Mouse (Mus musculus) stomach, embryonic 14.5 days (tissue): ENCODE measurements around the gene Cks1brt. TPM values are rescaled to one million over a fixed set of nuclear protein-coding genes. Genes with fewer than 3 reads are reported as not detected.
"Not testable (repeated sequence)": the region's sequence is repeated elsewhere in the genome, so short reads cannot be mapped to it uniquely, and the experiment has no call there.

Experiments
- ATAC-seq: fragments of 200-750 bp; cut with Nextera tagmentation; 2 replicates; pipeline ENCODE4 v1.8.0; 2017; ENCODE audit warnings: low read depth, moderate TSS enrichment; ENCODE audit not compliant: insufficient number of reproducible peaks, insufficient read depth, low FRiP score
- H3K27ac ChIP-seq: fragments of 300-500 bp; sonication (generic); 2 replicates; pipeline ENCODE4 v1.5.1; 2014; ENCODE audit warnings: mild to moderate bottlenecking, low read length, moderate library complexity, mixed read lengths
- H3K27me3 ChIP-seq: fragments of 300-500 bp; sonication (generic); 2 replicates; pipeline ENCODE4 v1.6.1; 2014; ENCODE audit warnings: low read length, control low read depth, mixed read lengths; ENCODE audit not compliant: control insufficient read depth, insufficient read depth
- H3K36me3 ChIP-seq: fragments of 300-500 bp; sonication (generic); 2 replicates; pipeline ENCODE4 v1.6.1; 2014; ENCODE audit warnings: mild to moderate bottlenecking, control low read depth, low read length, moderate library complexity, mixed read lengths; ENCODE audit not compliant: control insufficient read depth, insufficient read depth
- H3K4me1 ChIP-seq: fragments of 300-500 bp; sonication (generic); 2 replicates; pipeline ENCODE4 v1.6.1; 2014; ENCODE audit warnings: low read length, control low read depth, mixed read lengths; ENCODE audit not compliant: control insufficient read depth, insufficient read depth
- H3K4me2 ChIP-seq: fragments of 300-500 bp; sonication (generic); replicated peaks from 2 replicates; pipeline ENCODE4 v1.6.1; 2014; ENCODE audit warnings: low read depth, low read length, control low read depth
- H3K4me3 ChIP-seq: fragments of 300-500 bp; sonication (generic); 2 replicates; pipeline ENCODE4 v1.5.1; 2014; ENCODE audit warnings: low read depth, low read length, control low read depth
- H3K9ac ChIP-seq: fragments of 300-500 bp; sonication (generic); replicated peaks from 2 replicates; pipeline ENCODE4 v1.6.1; 2014; ENCODE audit warnings: low read depth, mild to moderate bottlenecking, control low read depth, low read length, moderate library complexity, mixed read lengths
- H3K9me3 ChIP-seq: fragments of 300-500 bp; sonication (generic); 2 replicates; pipeline ENCODE4 v1.6.1; 2016; ENCODE audit warnings: low read depth, low read length, control low read depth; ENCODE audit not compliant: control insufficient read depth
- WGBS: fragments of 180-500 bp; shearing (Covaris S2); extraction: QIAGEN DNeasy Blood & Tissue Kit; methylation state at CpG from one replicate; pipeline ENCODE4 v1.1.7; 2014; 5-methylcytosine and 5-hydroxymethylcytosine counted together
- polyA plus RNA-seq: library from polyadenylated mRNA; unstranded; fragments of >200 nt; fragmentation: Nextera tagmentation; extraction: Ambion mirVana; gene quantifications from 2 replicates; pipeline ENCODE4 v1.2.1, GENCODE M21; 2014

Cks1brt gene
- polyA plus RNA-seq, result not detected in 2 replicates

GRCm38 (mm10) chr8:85151624-85152023, at the start of gene Cks1brt:
Gene Cks1brt (plus strand): TSS chr8:85151924.
- H3K4me1 ChIP-seq, result no peaks in the 10 kb centered on the region
- H3K27ac ChIP-seq, result no peak within 1 kb of the TSS
- H3K4me2 ChIP-seq, result no peak within 1 kb of the TSS
- no peak within 1 kb of the TSS for H3K9ac ChIP-seq
- peaks cover 19% of the 10 kb centered on the region; the same call in 1 of the 2 replicates for H3K9me3 ChIP-seq
- H3K27me3 ChIP-seq, result no peaks in the 10 kb centered on the region
- WGBS, result 87% methylated on average over 3 of the region's 3 CpGs
- H3K4me3 ChIP-seq, result no peak within 1 kb of the TSS
- H3K36me3 ChIP-seq, result no peaks in the 10 kb centered on the region
- ATAC-seq, result no peak

- H3K4me3 ChIP-seq, result no peak overlapping the region
- H3K27ac ChIP-seq, result no peak overlapping the region
- H3K4me2 ChIP-seq, result no peak overlapping the region
- no peaks in the 10 kb centered on the region for H3K9me3 ChIP-seq
- H3K9ac ChIP-seq, result no peak overlapping the region
- 91% methylated on average over 10 of the region's 10 CpGs for WGBS
- no peak for ATAC-seq
- no peaks in the 10 kb centered on the region for H3K4me1 ChIP-seq
- H3K36me3 ChIP-seq, result peaks cover 17% of the 10 kb centered on the region
- H3K27me3 ChIP-seq, result no peaks in the 10 kb centered on the region
Observed at GRCm38 (mm10) chr8:85113241-85113640, 38.5 kb upstream of the Cks1brt start.

- Histone ChIP-seq H3K4me2 (no peak overlapping the region), H3K9ac (no peak overlapping the region), H3K27me3 (no peaks in the 10 kb centered on the region), H3K27ac (no peak overlapping the region), H3K4me1 (no peaks in the 10 kb centered on the region), H3K36me3 (peaks cover 8% of the 10 kb centered on the region; the same call in 1 of the 2 replicates), H3K9me3 (no peaks in the 10 kb centered on the region), H3K4me3 (no peak overlapping the region)
- ATAC-seq, result no peak
- 76% methylated on average over 4 of the region's 4 CpGs for WGBS
Observed at GRCm38 (mm10) chr8:85115501-85115900, 36.2 kb upstream of the Cks1brt start.

DNA sequence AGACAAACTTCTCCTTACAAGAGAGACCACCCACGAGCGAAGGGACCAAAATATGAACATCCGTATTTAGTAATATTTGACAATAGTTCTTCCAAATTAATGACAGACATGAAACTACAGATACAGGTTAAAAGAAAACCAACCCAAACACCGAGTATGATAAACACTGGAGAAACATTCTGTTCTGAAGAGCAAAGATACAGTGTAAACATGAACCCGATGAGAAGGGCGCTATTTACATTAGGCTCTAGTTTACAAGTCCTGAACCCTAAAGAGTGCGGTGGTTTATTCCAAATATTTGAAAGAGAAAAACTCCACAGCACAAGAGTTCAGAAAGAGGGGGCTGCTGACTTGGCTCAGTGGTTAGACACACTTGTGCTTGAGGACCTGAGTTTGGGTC, 34.7 kb upstream of the Cks1brt start:
- Histone ChIP-seq H3K4me2 (no peak overlapping the region), H3K27ac (no peak overlapping the region), H3K9me3 (no peaks in the 10 kb centered on the region), H3K36me3 (no peaks in the 10 kb centered on the region), H3K9ac (no peak overlapping the region), H3K4me3 (no peak overlapping the region), H3K27me3 (no peaks in the 10 kb centered on the region), H3K4me1 (no peaks in the 10 kb centered on the region)
- no peak for ATAC-seq
- 61% methylated on average over 7 of the region's 7 CpGs for WGBS

DNA sequence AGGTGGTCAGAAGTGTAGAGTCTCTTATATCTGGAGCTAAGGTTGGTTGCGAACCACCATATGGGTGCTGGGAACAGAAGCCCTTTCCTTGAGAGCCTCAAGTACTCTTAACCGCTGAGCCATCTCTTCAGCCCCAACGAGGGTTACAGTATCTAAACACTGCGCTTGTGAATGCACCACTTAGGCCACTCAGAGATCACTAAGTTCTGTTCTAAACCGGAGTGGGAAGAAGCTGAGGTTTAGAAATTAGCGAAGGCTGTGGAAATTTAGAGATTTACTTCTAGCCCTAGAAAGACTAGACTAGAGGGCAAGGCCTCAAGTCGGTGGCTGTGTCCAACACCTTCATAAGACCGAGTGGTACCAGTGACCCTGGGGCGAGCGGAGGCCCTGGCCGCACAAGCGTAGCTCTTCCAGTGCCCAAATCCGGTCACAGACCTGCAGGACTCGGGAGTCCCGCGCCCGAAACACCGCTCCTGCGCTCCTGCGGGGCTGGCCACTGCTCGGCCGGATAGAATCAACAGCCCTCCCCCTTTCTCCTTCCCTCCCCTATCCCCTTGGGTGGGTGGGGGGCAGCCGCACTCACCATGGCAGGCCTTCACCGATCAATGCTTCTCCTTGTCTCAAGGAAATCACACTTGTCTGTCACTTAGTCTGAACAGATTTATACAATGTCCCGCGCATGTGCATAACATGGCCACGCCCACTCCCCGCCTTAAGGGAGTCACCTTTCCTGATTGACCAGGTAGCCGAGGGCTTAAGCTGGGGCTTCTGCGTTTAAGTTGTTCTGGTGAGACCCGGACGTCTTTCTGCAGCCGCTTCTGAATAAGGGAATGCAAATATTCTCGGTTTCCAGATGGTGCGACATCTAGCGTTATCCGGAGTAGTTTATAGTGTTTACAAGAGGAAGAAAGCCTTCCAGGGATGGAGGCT, 32.4 kb upstream of the Cks1brt start:
- peak overlapping the region; percentile 60 for H3K9ac ChIP-seq
- 7% methylated on average over 37 of the region's 37 CpGs for WGBS
- peak overlapping the region; percentile 60 for H3K4me3 ChIP-seq
- no peaks in the 10 kb centered on the region for H3K9me3 ChIP-seq
- peak overlapping the region; percentile 71; the same call in 1 of the 2 replicates for H3K27ac ChIP-seq
- no peaks in the 10 kb centered on the region for H3K36me3 ChIP-seq
- no peaks in the 10 kb centered on the region for H3K4me1 ChIP-seq
- H3K4me2 ChIP-seq, result peak overlapping the region; percentile 70
- peak; percentile 93 for ATAC-seq
- no peaks in the 10 kb centered on the region for H3K27me3 ChIP-seq

DNA sequence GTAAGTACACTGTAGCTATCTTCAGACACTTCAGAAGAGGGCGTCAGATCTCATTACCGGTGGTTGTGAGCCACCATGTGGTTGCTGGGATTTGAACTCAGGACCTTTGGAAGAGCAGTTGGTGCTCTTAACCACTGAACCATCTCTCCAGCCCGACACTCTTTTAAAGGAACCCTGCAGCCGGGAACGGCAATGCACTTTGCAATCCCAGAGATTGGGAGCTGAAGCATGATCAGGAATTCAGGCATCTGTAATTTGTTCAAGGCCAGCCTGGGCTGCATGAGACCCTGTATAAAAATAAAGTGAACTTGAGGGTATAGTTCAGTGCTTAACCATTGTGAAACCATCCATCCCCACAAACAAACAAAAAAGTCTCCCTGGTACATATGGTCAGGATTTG, 31.5 kb upstream of the Cks1brt start:
- not testable (repeated sequence) for H3K27ac ChIP-seq, H3K4me1 ChIP-seq, H3K9ac ChIP-seq, H3K36me3 ChIP-seq, H3K9me3 ChIP-seq, H3K4me2 ChIP-seq, H3K27me3 ChIP-seq, ATAC-seq, H3K4me3 ChIP-seq
- 84% methylated on average over 5 of the region's 5 CpGs for WGBS

DNA sequence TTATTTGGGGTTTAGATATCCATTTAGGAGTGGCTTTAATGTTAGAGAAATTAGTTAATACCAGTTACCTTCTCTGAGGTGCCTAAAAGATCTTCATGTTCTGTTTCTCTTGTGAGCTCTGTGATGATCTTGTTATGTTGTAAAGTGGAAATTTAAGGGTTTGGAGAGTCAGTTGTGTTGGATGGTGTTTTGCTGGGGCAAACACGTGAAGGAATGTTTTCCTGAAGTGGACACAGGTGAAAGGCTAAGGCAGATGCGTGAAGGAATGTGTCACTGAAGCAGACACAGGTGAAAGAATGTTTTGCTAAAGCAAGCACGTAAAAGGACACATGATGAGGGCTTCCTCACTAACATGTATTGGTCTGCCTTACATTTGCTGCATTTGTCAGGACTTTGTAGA, 28.7 kb upstream of the Cks1brt start, which contains the start of gene Zfp791:
Gene Zfp791, minus strand, starts transcription at position 101 of the 400 bp plus-strand sequence.
- WGBS, result 72% methylated on average over 3 of the region's 3 CpGs

GRCm38 (mm10) chr8:85123691-85124090, 28.0 kb upstream of the Cks1brt start:
- H3K4me3 ChIP-seq, result no peak overlapping the region
- 93% methylated on average over 8 of the region's 8 CpGs for WGBS
- H3K4me1 ChIP-seq, result no peaks in the 10 kb centered on the region
- no peaks in the 10 kb centered on the region for H3K27me3 ChIP-seq
- no peak overlapping the region for H3K27ac ChIP-seq
- no peak overlapping the region for H3K9ac ChIP-seq
- H3K9me3 ChIP-seq, result no peaks in the 10 kb centered on the region
- H3K36me3 ChIP-seq, result no peaks in the 10 kb centered on the region
- H3K4me2 ChIP-seq, result no peak overlapping the region
- no peak for ATAC-seq

More for the DNA sequence above, 28.7 kb upstream of the Cks1brt start, which contains the start of gene Zfp791:
- no peak for ATAC-seq
- Histone ChIP-seq H3K27ac (no peak within 1 kb of the TSS), H3K9ac (no peak within 1 kb of the TSS), H3K36me3 (no peaks in the 10 kb centered on the region), H3K9me3 (no peaks in the 10 kb centered on the region), H3K4me1 (no peaks in the 10 kb centered on the region), H3K27me3 (no peaks in the 10 kb centered on the region), H3K4me3 (no peak within 1 kb of the TSS), H3K4me2 (no peak within 1 kb of the TSS)
